Mouse (Mus musculus) olfactory bulb, adult 2 months (tissue): ENCODE results near the gene Prdm2.

ENCODE experiments used
- CTCF ChIP-seq: fragments of 200-500 bp; IDR thresholded peaks from 2 replicates; pipeline ENCODE4 v1.5.1; 2012; ENCODE audit warnings: low read depth, mild to moderate bottlenecking, low read length, moderate library complexity; ENCODE audit not compliant: insufficient read depth
- POLR2A ChIP-seq: fragments of 200-500 bp; IDR thresholded peaks from 2 replicates; pipeline ENCODE4 v1.6.1; 2012; ENCODE audit warnings: mild to moderate bottlenecking, low read depth, low read length, moderate library complexity; ENCODE audit not compliant: insufficient read depth

DNA sequence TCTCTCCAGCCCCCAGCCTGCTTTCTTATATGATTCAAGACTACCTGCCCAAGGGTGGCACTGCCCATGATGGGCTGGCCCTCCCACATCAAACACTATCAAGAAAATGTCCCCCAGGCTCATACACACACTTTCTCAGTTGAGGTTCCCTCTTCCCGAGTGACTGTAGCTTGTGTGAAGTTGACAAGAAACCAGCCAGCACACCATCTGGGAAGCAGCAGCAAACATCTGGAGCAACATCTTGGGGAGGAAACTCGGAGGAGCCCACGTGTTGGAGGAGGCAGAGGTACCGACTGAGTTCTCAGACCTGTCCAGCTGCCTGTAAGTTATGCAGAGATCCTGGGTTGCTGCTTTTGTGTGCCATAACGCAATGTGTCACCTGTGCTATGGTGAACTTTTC lies 108.1 kb downstream of the Prdm2 start:
- TF ChIP-seq POLR2A: no peak
- no peak for TF ChIP-seq CTCF
